Mouse (Mus musculus) frontal cortex, adult (tissue): ENCODE measurements at regions not wholly inside any gene's neighbourhood (a gene's known extent, or its start where the extent isn't known, plus 50 kb on each side); places are given as distances from the start of the nearest gene placed in this dataset.
"Not testable (repeated sequence)": the region's sequence is repeated elsewhere in the genome, so short reads cannot be mapped to it uniquely, and the experiment has no call there.

Experiments used
- ATAC-seq: cut with Nextera tagmentation; 2 replicates; pipeline ENCODE4 v1.9.2; 2017; ENCODE audit warnings: mild to moderate bottlenecking, moderate library complexity, mixed read lengths; ENCODE audit not compliant: low TSS enrichment

- ATAC-seq, result no peak
Measured at GRCm38 (mm10) chr2:149283274-149283673, 121.6 kb upstream of the Cst10 start.

- no peak for ATAC-seq
Measured at GRCm38 (mm10) chr2:149284199-149284598, 120.7 kb upstream of the Cst10 start.

GRCm38 (mm10) chr2:149296936-149297335 is 107.9 kb upstream of the Cst10 start:
- not testable (repeated sequence) for ATAC-seq

- no peak for ATAC-seq
Measured at GRCm38 (mm10) chr2:149305553-149305952, 99.3 kb upstream of the Cst10 start.

- peak; percentile 96 for ATAC-seq
Measured at GRCm38 (mm10) chr2:149350239-149350811, 54.5 kb upstream of the Cst10 start.
